Mouse (Mus musculus) kidney, postnatal 36 days (tissue): ENCODE measurements around the gene Plekhm1.
"Not testable (repeated sequence)": the region's sequence is repeated elsewhere in the genome, so short reads cannot be mapped to it uniquely, and the experiment has no call there.

Source experiments
- DNase-seq, 2 experiments: peaks; one replicate each; pipeline ENCODE4 v3.0.0; 2021 to 2022; ENCODE audit warnings: mixed read lengths in 2 of 2

Gene Plekhm1

DNA sequence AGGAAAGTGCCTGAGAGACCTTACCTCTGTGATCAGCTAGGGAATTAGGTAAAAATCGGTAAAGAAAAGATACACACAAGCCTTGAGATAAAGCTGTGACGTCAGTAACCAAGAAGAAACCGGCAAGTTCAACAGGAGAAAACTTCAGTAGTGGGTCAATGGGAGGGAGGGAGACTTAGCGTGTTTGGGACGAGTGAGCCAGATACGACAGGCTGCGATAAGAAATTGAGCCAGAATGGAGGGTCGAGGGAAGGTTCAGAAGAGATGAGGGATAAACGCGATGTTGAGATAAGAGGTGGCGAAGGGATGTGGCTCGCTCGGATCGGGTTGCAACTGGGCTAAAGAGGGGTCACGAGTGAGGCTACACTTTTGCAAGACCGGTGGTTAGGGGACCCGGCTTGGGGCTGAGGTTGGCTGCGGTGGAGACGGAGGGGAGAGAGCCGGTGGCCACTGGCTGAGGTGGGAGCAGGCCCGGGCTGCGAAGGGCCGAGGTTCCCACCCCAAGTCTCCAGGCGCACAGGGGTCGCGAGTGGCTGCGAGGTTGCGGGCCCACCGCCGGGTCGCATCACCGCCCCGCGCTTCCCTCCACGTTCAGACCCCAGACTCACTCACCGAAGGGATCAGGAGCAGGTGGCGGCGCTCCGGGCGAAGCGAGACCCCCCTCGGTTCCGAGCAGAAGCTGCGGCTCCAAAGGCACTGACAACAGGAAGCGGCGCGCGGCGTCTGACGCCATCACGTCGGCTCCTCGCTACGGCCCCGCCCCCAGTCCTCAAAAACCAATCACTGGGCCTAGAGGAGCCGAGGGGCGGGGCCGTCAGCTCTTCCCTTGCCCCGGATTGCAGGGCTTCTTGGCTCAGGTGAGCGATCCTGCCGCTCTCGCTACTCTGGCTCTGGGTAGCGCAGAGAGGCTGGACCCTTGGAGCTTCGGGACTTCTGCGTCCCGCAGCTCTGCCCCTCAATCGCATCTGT, at the start of gene Plekhm1:
TSS of gene Plekhm1 (minus strand) at position 707 of the 969 bp plus-strand sequence.
- peak; percentile 98 to 99 for DNase-seq

DNA sequence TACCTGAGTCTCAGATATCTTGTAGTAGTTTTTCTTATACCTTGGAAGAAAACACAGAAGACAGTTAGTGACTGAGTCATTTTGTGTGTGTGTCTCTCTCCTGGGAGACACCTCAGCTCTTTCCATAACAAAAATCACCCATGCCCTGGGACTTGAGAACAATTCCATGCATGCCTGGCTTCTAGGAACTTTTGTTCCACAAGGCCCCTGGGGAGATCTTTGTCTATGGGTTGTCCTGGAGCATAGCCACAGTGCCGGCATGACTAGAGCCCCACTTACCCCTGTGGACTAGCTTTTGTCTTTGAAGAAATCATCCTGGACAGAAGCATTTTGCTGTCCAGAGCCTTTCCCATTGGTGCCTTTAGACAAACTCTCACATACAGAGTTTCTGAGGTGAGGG, 38.6 kb upstream of the Plekhm1 start:
- DNase-seq = not testable (repeated sequence)

GRCm38 (mm10) chr11:103449721-103450120, 37.2 kb upstream of the Plekhm1 start:
- DNase-seq = not testable (repeated sequence)

DNA sequence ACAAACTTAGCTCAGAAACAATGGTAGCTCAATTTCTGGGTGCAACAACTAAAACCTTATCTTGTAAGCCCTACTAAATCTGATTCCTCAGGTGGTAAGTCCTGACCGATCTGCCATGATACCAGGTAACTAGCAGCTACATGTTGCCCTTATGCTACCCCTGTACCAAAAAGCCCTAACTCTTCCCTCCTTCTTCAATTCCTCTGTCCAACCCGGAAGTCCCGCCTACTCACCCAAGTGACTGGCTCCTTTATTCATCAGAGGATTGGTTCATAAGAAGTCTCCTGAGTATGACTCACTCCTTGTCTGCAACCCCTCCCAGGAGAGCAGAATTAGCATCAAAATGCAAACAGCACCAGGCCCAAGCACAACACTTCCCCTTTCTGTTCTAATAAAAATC, 31.2 kb upstream of the Plekhm1 start:
- DNase-seq = no peak

DNA sequence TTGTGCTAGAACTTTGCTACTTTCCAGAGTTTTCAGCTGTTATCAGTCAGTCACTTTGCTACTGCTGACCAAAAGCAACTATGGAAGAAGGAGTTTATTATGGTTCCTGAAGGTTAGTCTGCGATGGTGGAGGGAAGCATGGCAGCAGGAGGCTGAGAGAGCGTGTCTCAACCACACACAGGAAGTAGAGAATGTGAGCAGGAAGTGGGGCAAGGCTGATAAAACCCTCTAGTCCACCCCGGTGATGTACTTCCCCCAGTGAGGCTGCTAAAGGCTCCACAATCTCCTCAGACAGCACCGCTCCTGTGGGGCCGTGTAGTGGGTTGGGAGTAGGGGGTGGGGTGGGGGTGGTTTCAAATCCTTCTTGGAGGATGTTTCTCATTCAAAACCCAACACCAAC, 23.8 kb upstream of the Plekhm1 start:
- no peak for DNase-seq

DNA sequence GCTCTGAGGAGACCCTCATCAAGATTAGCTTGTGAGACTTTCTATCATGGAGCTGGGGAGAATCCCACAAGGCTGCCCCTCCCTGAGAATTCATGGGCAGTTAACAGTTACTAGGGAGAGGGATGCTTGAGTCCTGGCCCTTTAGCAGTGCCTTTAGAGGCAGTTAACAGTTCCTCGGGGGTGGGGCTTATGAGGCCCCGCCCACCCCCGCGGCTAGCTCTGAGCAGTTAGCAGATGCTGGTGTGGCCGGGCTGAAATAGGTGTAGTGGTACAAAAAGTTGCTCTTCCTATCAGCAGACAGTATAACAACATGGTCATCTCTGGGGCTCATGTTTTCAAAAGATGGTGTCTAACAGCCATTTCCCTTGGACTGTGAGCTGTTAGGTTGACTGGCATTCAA, 12.5 kb upstream of the Plekhm1 start:
- peak in 1 of 2 experiments; percentile 20 for DNase-seq

- DNase-seq = no peak
Measured at GRCm38 (mm10) chr11:103419667-103420066, 7.2 kb upstream of the Plekhm1 start.

DNA sequence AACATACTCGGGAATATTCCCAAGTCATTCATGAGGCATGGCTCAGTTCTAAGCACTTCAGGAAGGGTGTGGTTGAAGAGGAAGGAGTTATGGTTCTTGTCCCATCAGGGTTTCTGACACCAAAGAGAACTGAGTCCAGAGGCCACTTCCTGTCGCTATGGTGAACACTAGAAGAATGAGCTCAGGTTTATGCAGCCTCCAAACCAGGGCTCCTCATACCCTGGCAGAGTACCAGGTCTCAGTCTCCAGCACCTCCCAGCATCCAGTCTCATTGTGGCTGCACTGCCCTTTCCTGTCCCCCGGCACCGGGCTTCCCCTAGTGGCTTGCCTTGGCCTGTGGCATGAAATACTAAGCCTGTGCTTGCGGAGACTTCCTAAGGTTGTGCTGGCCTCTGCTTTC, 6.7 kb upstream of the Plekhm1 start:
- peak; percentile 38 to 45 for DNase-seq

DNA sequence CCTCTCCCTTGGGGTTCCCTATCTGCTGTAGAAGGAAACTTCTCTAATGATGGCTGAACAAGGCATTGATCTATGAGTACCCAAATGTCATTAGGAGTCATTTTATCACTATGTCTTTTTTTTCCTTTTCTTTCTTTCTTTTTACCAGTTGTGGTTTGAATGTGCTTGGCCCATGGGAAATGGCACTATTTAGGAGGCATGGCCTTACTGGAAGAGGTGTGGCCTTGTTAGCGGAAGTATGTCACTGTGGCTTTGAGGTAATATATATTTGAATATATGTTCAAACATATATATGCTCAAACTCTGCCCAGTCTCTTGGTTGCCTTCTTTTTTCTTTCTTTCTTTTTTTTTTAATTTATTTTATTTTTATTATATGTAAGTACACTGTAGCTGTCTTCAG, 1.0 kb upstream of the Plekhm1 start:
- DNase-seq = no peak

DNA sequence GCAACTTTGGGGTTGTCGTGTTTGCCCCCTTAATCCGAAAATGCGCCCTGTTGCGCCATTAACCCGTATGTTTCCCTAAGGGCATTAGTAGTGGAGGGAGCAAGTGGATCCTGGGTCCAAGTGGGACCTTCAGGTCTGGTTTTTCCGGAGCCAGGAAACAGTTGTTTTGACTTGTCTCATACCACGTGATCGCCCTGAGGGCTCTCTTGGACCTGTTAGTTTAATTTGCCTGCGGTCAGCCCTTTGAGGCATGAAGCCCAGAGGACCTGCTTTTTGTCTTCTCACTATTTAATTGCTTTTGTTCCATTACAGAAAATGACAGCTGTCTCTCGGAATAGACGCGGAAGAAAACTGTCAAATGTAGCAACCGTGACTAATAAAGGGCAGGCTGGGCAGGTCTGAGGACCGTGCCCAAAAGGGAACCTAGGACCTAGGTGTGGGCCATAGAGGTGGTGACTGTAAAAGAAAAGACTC, 500 bp upstream of the Plekhm1 start:
- peak; percentile 68 to 71 for DNase-seq

- DNase-seq = no peak
Measured at GRCm38 (mm10) chr11:103411301-103411700, 1.2 kb downstream of the Plekhm1 start.

GRCm38 (mm10) chr11:103408880-103409279, 3.6 kb downstream of the Plekhm1 start:
- no peak for DNase-seq

- not testable (repeated sequence) for DNase-seq
Measured at GRCm38 (mm10) chr11:103407136-103407535, 5.4 kb downstream of the Plekhm1 start.

- peak; percentile 88 to 94 for DNase-seq
Measured at GRCm38 (mm10) chr11:103406551-103406950, 5.9 kb downstream of the Plekhm1 start.

DNA sequence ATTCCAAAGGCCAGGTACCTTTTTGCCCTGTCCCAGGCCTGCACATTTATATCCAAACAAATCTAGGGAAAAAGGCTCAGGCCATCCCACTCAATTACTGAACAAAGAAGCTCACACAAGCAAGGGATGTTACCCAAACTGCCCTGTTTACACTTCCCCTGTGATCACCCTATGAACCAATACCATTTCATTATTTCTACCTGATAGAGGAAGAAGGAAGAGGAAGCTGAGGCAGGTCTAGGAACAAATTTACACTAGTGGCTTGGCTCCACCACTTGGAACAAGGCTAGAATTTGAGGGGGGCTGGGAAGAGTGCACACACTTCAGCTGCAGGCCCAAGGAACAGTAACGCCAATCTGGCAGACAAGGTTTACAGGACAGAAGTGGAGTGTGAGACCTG, 6.7 kb downstream of the Plekhm1 start:
- no peak for DNase-seq

GRCm38 (mm10) chr11:103404618-103405017, 7.9 kb downstream of the Plekhm1 start:
- no peak for DNase-seq

- peak; percentile 73 to 82 for DNase-seq
Measured at GRCm38 (mm10) chr11:103403776-103404175, 8.7 kb downstream of the Plekhm1 start.

DNA sequence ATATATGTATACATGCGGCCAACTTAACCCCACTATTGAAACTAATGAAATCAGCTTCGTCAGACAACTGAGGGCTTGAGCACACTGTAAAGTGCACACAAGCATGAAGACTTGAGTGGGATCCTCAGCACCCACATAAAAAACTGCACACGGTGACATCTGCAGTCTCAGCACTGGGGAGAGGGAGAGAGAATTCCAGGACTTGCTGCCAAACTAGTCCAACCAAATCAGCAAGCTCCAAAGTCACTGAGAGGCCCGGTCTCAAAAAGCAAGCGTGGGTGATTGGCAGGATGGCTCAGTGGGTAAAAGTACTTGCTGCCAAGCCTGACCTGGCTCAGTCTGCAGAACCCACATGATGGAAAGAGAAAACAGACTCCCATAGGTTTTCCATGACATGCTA, 9.7 kb downstream of the Plekhm1 start:
- no peak for DNase-seq

DNA sequence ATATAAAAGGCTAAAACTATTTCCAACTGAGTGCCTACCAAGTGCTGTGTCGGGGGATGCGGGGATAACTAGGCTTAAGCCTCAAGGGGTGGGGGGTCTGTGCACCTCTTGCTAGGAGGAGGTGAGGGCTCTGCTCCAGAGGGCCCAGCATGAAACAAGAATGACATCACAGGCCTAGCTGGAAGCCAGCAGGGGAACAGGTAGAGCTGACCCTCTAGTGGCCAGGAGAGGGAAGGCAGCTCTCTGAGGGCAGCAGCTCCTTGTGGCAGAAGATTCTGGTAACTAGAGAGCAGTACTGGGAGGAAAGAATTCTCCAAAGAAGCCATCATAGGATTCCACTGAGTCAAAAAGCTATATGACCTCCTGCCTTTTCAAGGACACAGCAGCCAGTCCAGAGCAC, 10.3 kb downstream of the Plekhm1 start:
- peak; percentile 76 to 84 for DNase-seq

- no peak for DNase-seq
Measured at GRCm38 (mm10) chr11:103399986-103400385, 12.5 kb downstream of the Plekhm1 start.

DNA sequence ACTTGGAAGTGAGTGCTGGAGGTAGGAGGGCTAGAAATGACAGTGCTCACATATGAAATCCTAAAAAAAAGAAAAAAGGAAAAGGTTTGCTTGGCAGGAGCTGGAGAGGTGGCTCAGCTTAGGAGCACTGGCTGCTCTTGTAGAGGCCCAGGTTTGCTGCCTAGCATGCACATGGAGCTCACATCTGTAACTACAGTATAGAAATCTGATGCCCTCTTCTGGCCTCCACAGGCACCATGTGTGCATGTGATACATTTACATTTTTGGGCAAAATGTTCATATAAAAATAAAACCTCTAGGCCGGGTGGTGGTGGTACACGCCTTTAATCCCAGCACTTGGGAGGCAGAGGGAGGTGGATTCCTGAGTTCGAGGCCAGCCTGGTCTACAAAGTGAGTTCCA, 13.4 kb downstream of the Plekhm1 start:
- DNase-seq = peak; percentile 44 to 46

DNA sequence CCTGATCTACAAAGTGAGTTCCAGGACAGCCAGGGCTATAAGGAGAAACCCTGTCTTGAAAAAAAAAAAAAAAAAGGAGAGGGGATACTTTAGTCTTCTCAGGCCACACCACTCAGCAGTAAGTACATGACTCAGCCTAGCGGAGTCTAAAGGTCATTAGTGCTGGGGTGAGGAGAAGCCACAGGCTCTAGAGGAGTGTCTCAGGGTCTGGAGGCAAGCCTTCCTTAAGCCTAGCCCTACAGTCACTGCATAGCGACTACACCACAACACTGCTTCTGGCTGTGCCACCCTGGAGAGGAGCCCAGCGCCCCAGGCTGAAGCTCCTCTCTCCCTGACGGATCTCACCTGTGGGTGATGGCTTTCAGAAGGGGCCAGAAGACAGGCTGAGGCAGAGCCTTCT, 15.8 kb downstream of the Plekhm1 start:
- peak in 1 of 2 experiments; percentile 51 for DNase-seq

GRCm38 (mm10) chr11:103396236-103396635, 16.3 kb downstream of the Plekhm1 start:
- no peak for DNase-seq

DNA sequence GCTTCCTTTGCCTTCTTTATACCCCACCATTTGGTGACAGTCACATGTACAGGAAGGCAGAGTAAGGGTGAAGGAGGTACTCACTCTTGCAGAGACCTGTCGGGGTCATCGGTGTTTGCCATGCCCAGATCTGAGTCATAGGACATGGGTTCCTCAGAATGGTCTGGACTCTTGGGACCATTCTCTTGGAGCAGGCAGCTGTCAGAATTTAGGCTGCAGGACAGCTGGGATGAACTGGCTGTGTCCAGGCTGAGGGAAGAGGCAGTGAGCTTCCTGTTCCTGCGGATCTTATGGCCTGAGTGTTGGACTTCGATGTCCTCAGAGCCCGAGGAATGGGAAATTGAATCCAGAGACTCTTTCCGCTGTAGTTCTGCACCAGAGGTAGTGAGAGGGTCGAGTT, 17.9 kb downstream of the Plekhm1 start:
- DNase-seq = no peak
